Mouse (Mus musculus): ENCODE data around the gene Gal3st4. TPM values are rescaled to one million over a fixed set of nuclear protein-coding genes. Genes with fewer than 3 reads are reported as not detected.

Gene Gal3st4
- polyA plus RNA-seq, 1 experiment from 2014 or later, result 4.4 TPM

- peaks cover 10% of the 10 kb centered on the region; the same call in 1 of the 2 replicates for H3K4me1 ChIP-seq (ENCODE audit: control insufficient read depth, insufficient read depth, low read length)
- no peak overlapping the region for H3K4me3 ChIP-seq (ENCODE audit: low read depth, low read length)
- H3K27me3 ChIP-seq (ENCODE audit: control insufficient read depth, insufficient read depth, low read length), result no peaks in the 10 kb centered on the region
- no peak overlapping the region for H3K9ac ChIP-seq (replicated peaks; ENCODE audit: low read depth, low read length)
- 88% methylated on average over 6 of the region's 6 CpGs for WGBS
- ATAC-seq (ENCODE audit: insufficient number of reproducible peaks, insufficient read depth, low FRiP score, low read depth), result no peak
- peaks cover 30% of the 10 kb centered on the region for H3K36me3 ChIP-seq (ENCODE audit: control insufficient read depth, insufficient read depth, low read length)
- H3K9me3 ChIP-seq (ENCODE audit: control insufficient read depth, low read depth, low read length), result no peaks in the 10 kb centered on the region
- no peak overlapping the region for H3K27ac ChIP-seq (ENCODE audit: low read length)
- no peak overlapping the region for H3K4me2 ChIP-seq (replicated peaks; ENCODE audit: low read depth, low read length)
Measured at GRCm38 (mm10) chr5:138258542-138258941, 14.1 kb downstream of the Gal3st4 start.

- H3K4me1 ChIP-seq (ENCODE audit: control insufficient read depth, insufficient read depth, low read length), result peaks cover 9% of the 10 kb centered on the region; the same call in 1 of the 2 replicates
- ATAC-seq (ENCODE audit: insufficient number of reproducible peaks, insufficient read depth, low FRiP score, low read depth), result no peak
- no peak overlapping the region for H3K9ac ChIP-seq (replicated peaks; ENCODE audit: low read depth, low read length)
- no peak overlapping the region for H3K27ac ChIP-seq (ENCODE audit: low read length)
- no peaks in the 10 kb centered on the region for H3K27me3 ChIP-seq (ENCODE audit: control insufficient read depth, insufficient read depth, low read length)
- H3K9me3 ChIP-seq (ENCODE audit: control insufficient read depth, low read depth, low read length), result no peaks in the 10 kb centered on the region
- WGBS, result 76% methylated on average over 3 of the region's 3 CpGs
- H3K4me3 ChIP-seq (ENCODE audit: low read depth, low read length), result no peak overlapping the region
- peaks cover 30% of the 10 kb centered on the region for H3K36me3 ChIP-seq (ENCODE audit: control insufficient read depth, insufficient read depth, low read length)
- no peak overlapping the region for H3K4me2 ChIP-seq (replicated peaks; ENCODE audit: low read depth, low read length)
Measured at GRCm38 (mm10) chr5:138258078-138258477, 14.6 kb downstream of the Gal3st4 start.

DNA sequence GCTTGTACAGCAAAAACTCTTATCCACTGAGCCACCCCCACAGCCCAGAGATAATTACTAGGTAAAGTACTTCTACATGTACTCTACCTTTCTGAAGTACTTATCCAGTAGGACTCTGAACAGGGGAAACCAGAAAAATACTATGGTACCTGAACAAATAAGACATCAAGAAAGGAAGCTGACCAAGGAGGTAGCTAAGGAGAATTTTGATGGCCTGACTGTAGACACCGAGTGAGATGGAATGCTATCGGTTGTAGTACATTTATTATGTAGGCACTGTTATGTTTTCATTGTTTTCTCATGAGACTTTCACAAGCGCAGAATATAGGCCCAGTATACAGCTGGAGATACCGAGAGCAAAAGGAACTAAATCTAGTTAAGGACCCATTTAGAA is 15.1 kb downstream of the Gal3st4 start:
- 89% methylated on average over 4 of the region's 4 CpGs for WGBS
- Histone ChIP-seq H3K4me1 (ENCODE audit: control insufficient read depth, insufficient read depth, low read length) (peaks cover 5% of the 10 kb centered on the region; the same call in 1 of the 2 replicates), H3K36me3 (ENCODE audit: control insufficient read depth, insufficient read depth, low read length) (peaks cover 30% of the 10 kb centered on the region), H3K9ac (replicated peaks; ENCODE audit: low read depth, low read length) (no peak overlapping the region), H3K27ac (ENCODE audit: low read length) (no peak overlapping the region), H3K4me3 (ENCODE audit: low read depth, low read length) (no peak overlapping the region), H3K4me2 (replicated peaks; ENCODE audit: low read depth, low read length) (no peak overlapping the region), H3K27me3 (ENCODE audit: control insufficient read depth, insufficient read depth, low read length) (no peaks in the 10 kb centered on the region), H3K9me3 (ENCODE audit: control insufficient read depth, low read depth, low read length) (no peaks in the 10 kb centered on the region)
- no peak for ATAC-seq (ENCODE audit: insufficient number of reproducible peaks, insufficient read depth, low FRiP score, low read depth)

GRCm38 (mm10) chr5:138256966-138257584 is 15.6 kb downstream of the Gal3st4 start:
- Histone ChIP-seq H3K4me2 (replicated peaks; ENCODE audit: low read depth, low read length) (no peak overlapping the region), H3K4me1 (ENCODE audit: control insufficient read depth, insufficient read depth, low read length) (no peaks in the 10 kb centered on the region), H3K27me3 (ENCODE audit: control insufficient read depth, insufficient read depth, low read length) (no peaks in the 10 kb centered on the region), H3K9me3 (ENCODE audit: control insufficient read depth, low read depth, low read length) (no peaks in the 10 kb centered on the region), H3K9ac (replicated peaks; ENCODE audit: low read depth, low read length) (no peak overlapping the region), H3K27ac (ENCODE audit: low read length) (no peak overlapping the region), H3K4me3 (ENCODE audit: low read depth, low read length) (no peak overlapping the region), H3K36me3 (ENCODE audit: control insufficient read depth, insufficient read depth, low read length) (peaks cover 30% of the 10 kb centered on the region)
- ATAC-seq (ENCODE audit: insufficient number of reproducible peaks, insufficient read depth, low FRiP score, low read depth), result no peak
- WGBS, result 81% methylated on average over 10 of the region's 10 CpGs

DNA sequence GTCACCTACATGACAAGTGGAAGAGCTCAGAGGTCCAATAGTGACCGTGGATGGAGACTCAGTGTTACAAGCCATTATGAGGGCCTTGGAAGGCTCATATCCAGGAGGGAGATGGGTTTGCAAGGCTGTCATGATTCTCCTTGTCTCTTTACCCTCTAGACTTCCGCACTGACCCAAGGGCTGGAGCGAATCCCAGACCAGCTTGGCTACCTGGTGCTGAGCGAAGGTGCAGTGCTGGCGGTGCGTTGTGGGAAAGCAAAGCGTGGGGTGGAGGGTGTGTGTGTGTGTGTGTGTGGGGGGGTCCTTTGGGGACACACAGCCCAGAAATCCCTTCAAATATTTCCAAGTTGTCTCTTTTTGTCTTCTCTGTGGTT is 16.6 kb downstream of the Gal3st4 start:
- Histone ChIP-seq H3K4me2 (replicated peaks; ENCODE audit: low read depth, low read length) (peak overlapping the region; percentile 54), H3K4me1 (ENCODE audit: control insufficient read depth, insufficient read depth, low read length) (no peaks in the 10 kb centered on the region), H3K9me3 (ENCODE audit: control insufficient read depth, low read depth, low read length) (no peaks in the 10 kb centered on the region), H3K36me3 (ENCODE audit: control insufficient read depth, insufficient read depth, low read length) (peaks cover 26% of the 10 kb centered on the region), H3K27me3 (ENCODE audit: control insufficient read depth, insufficient read depth, low read length) (no peaks in the 10 kb centered on the region), H3K27ac (ENCODE audit: low read length) (peak overlapping the region; percentile 49; the same call in 1 of the 2 replicates), H3K4me3 (ENCODE audit: low read depth, low read length) (peak overlapping the region; percentile 51), H3K9ac (replicated peaks; ENCODE audit: low read depth, low read length) (peak overlapping the region; percentile 8; the same call in 1 of the 2 replicates)
- peak; percentile 7; the same call in 1 of the 2 replicates for ATAC-seq (ENCODE audit: insufficient number of reproducible peaks, insufficient read depth, low FRiP score, low read depth)
- WGBS, result 20% methylated on average over 7 of the region's 7 CpGs

- Histone ChIP-seq H3K4me3 (ENCODE audit: low read depth, low read length) (peak within 1 kb of the TSS; percentile 51), H3K36me3 (ENCODE audit: control insufficient read depth, insufficient read depth, low read length) (peaks cover 21% of the 10 kb centered on the region), H3K9me3 (ENCODE audit: control insufficient read depth, low read depth, low read length) (no peaks in the 10 kb centered on the region), H3K4me2 (replicated peaks; ENCODE audit: low read depth, low read length) (peak within 1 kb of the TSS; percentile 54), H3K27me3 (ENCODE audit: control insufficient read depth, insufficient read depth, low read length) (no peaks in the 10 kb centered on the region), H3K4me1 (ENCODE audit: control insufficient read depth, insufficient read depth, low read length) (no peaks in the 10 kb centered on the region), H3K27ac (ENCODE audit: low read length) (peak within 1 kb of the TSS; percentile 49; the same call in 1 of the 2 replicates), H3K9ac (replicated peaks; ENCODE audit: low read depth, low read length) (peak within 1 kb of the TSS; percentile 8)
- ATAC-seq (ENCODE audit: insufficient number of reproducible peaks, insufficient read depth, low FRiP score, low read depth), result peak; percentile 99
- WGBS, result under 1% methylated on average over 38 of the region's 38 CpGs
Measured at GRCm38 (mm10) chr5:138255353-138256093, 17.1 kb downstream of the Gal3st4 start, which contains the start of gene Lamtor4. Gene Lamtor4 (plus strand): TSS chr5:138255482.

GRCm38 (mm10) chr5:138253061-138253460 is 19.6 kb downstream of the Gal3st4 start:
- H3K27ac ChIP-seq (ENCODE audit: low read length), result no peak overlapping the region
- ATAC-seq (ENCODE audit: insufficient number of reproducible peaks, insufficient read depth, low FRiP score, low read depth), result no peak
- no peaks in the 10 kb centered on the region; the same call in 1 of the 2 replicates for H3K36me3 ChIP-seq (ENCODE audit: control insufficient read depth, insufficient read depth, low read length)
- WGBS, result 86% methylated on average over 3 of the region's 3 CpGs
- H3K4me1 ChIP-seq (ENCODE audit: control insufficient read depth, insufficient read depth, low read length), result no peaks in the 10 kb centered on the region
- H3K4me3 ChIP-seq (ENCODE audit: low read depth, low read length), result no peak overlapping the region
- no peaks in the 10 kb centered on the region for H3K9me3 ChIP-seq (ENCODE audit: control insufficient read depth, low read depth, low read length)
- no peak overlapping the region for H3K4me2 ChIP-seq (replicated peaks; ENCODE audit: low read depth, low read length)
- H3K9ac ChIP-seq (replicated peaks; ENCODE audit: low read depth, low read length), result no peak overlapping the region
- no peaks in the 10 kb centered on the region for H3K27me3 ChIP-seq (ENCODE audit: control insufficient read depth, insufficient read depth, low read length)

- WGBS, result 82% methylated on average over 12 of the region's 12 CpGs
- no peak overlapping the region for H3K4me3 ChIP-seq (ENCODE audit: low read depth, low read length)
- ATAC-seq (ENCODE audit: insufficient number of reproducible peaks, insufficient read depth, low FRiP score, low read depth), result no peak
- H3K9me3 ChIP-seq (ENCODE audit: control insufficient read depth, low read depth, low read length), result no peaks in the 10 kb centered on the region
- no peaks in the 10 kb centered on the region for H3K27me3 ChIP-seq (ENCODE audit: control insufficient read depth, insufficient read depth, low read length)
- no peaks in the 10 kb centered on the region for H3K4me1 ChIP-seq (ENCODE audit: control insufficient read depth, insufficient read depth, low read length)
- no peak overlapping the region for H3K9ac ChIP-seq (replicated peaks; ENCODE audit: low read depth, low read length)
- H3K27ac ChIP-seq (ENCODE audit: low read length), result no peak overlapping the region
- no peak overlapping the region for H3K4me2 ChIP-seq (replicated peaks; ENCODE audit: low read depth, low read length)
- H3K36me3 ChIP-seq (ENCODE audit: control insufficient read depth, insufficient read depth, low read length), result no peaks in the 10 kb centered on the region
Measured at GRCm38 (mm10) chr5:138251144-138251543, 21.5 kb downstream of the Gal3st4 start.

All from stomach, embryonic 14.5 days (tissue).